ENCODE assay signal across 17 mouse cellular contexts in genomic region chr9:20657546-20657945, GRCm38 (mm10). TPM values are rescaled to one million over a fixed set of nuclear protein-coding genes. Genes with fewer than 3 reads are reported as not detected.
A peak's percentile ranks its signal among the peaks of the same experiment; 100 is the strongest.
DNase-seq lines count a peak whose midpoint lies in the region; ATAC-seq and TF ChIP-seq lines count a peak whose summit lies in the region.
"Had no signal": no experiment of that assay in that cellular context is flagged by ENCODE, and none has a peak within 500 bp of the region (broad histone marks: within the 10 kb centered on the region; RNA-seq: fewer than 3 reads in every experiment).

No protein-coding gene starts in this region.

- no peaks in the 10 kb centered on the region for H3K9me3 ChIP-seq in liver, embryonic 11.5 days (ENCODE audit: control insufficient read depth, low read length)
- H3K9me3 ChIP-seq: embryonic facial prominence, embryonic 10.5 days; forebrain, embryonic 10.5 days; limb, embryonic 13.5 days; megakaryocyte, embryonic 14.5 days had no signal

- ATAC-seq in cerebellum, adult (ENCODE audit: insufficient number of reproducible peaks, low FRiP score, low TSS enrichment), result no peak
- no peak for ATAC-seq in liver, embryonic 11.5 days (replicated peaks; ENCODE audit: low FRiP score)
- ATAC-seq: activated CD4-positive, CD25-positive, alpha-beta regulatory T cell, adult 4 months had no signal

- no peak overlapping the region for H3K4me3 ChIP-seq in liver, adult 2 months (ENCODE audit: insufficient read depth, low read depth, low read length)
- no peak overlapping the region for H3K4me3 ChIP-seq in liver, embryonic 11.5 days (ENCODE audit: low read depth, low read length)
- H3K4me3 ChIP-seq: embryonic facial prominence, embryonic 10.5 days; forebrain, embryonic 10.5 days; limb, embryonic 13.5 days; megakaryocyte, embryonic 14.5 days had no signal

- H3K9ac ChIP-seq in liver, adult 2 months (ENCODE audit: low read depth, low read length), result no peak overlapping the region
- no peak overlapping the region for H3K9ac ChIP-seq in liver, embryonic 11.5 days (ENCODE audit: low read depth, low read length)
- H3K9ac ChIP-seq: limb, embryonic 13.5 days; lung, embryonic 14.5 days had no signal

- H3K27ac ChIP-seq in liver, adult 2 months (replicated peaks; ENCODE audit: insufficient read depth, low read depth, low read length), result no peak overlapping the region
- H3K27ac ChIP-seq in liver, embryonic 11.5 days (ENCODE audit: low read depth, low read length), result no peak overlapping the region
- H3K27ac ChIP-seq: embryonic facial prominence, embryonic 10.5 days; forebrain, embryonic 10.5 days; limb, embryonic 13.5 days had no signal

- peaks cover 21% of the 10 kb centered on the region for H3K79me2 ChIP-seq in liver, adult 2 months (ENCODE audit: control insufficient read depth, insufficient read depth, low read length)

- no peaks in the 10 kb centered on the region for H3K27me3 ChIP-seq in liver, adult 2 months (ENCODE audit: control insufficient read depth, insufficient read depth, low read length)
- no peaks in the 10 kb centered on the region for H3K27me3 ChIP-seq in liver, embryonic 11.5 days (replicated peaks; ENCODE audit: control insufficient read depth, insufficient read depth, low read length)
- H3K27me3 ChIP-seq: limb, embryonic 13.5 days; megakaryocyte, embryonic 14.5 days had no signal

- H3K4me2 ChIP-seq in liver, embryonic 11.5 days, result no peak overlapping the region
- H3K4me2 ChIP-seq: limb, embryonic 13.5 days; lung, embryonic 14.5 days had no signal

- H3K36me3 ChIP-seq in liver, adult 2 months (ENCODE audit: control insufficient read depth, insufficient read depth, low read length), result no peaks in the 10 kb centered on the region; the same call in 1 of the 2 replicates
- peaks cover 64% of the 10 kb centered on the region for H3K36me3 ChIP-seq in liver, embryonic 11.5 days (ENCODE audit: control insufficient read depth, insufficient read depth, low read length)

- H3K4me1 ChIP-seq in liver, adult 2 months (ENCODE audit: control insufficient read depth, insufficient read depth, low read length), result peaks cover 10% of the 10 kb centered on the region
- peaks cover 6% of the 10 kb centered on the region for H3K4me1 ChIP-seq in liver, embryonic 11.5 days (replicated peaks; ENCODE audit: control insufficient read depth, insufficient read depth, low read length)

- WGBS in liver, adult 2 months, result 49% methylated on average over 3 of the region's 3 CpGs
- WGBS in liver, embryonic 11.5 days, result 96% methylated on average over 3 of the region's 3 CpGs

- DNase-seq in cerebellum, postnatal 14 days, result peak; percentile 53 to 68
- peak; percentile 23 for DNase-seq in liver, adult 2 months (ENCODE audit: extremely low read depth, low read depth, low spot score)
- DNase-seq in liver, embryonic 11.5 days (ENCODE audit: low spot score), result no peak
- peak; percentile 31 for DNase-seq in heart, adult 8-10 months (ENCODE audit: low spot score)
- DNase-seq in skeletal muscle tissue, adult 2 months (ENCODE audit: low read depth, low spot score), result peak; percentile 67
- no peak for DNase-seq in kidney, adult 11 months
- DNase-seq in thymus, postnatal 25 days, result no peak
- DNase-seq: B cell, adult 2 months; kidney, adult 9 months; lung, embryonic 14.5 days; thymus, adult 18-20 months had no signal

- no peak for TF ChIP-seq CTCF in liver, adult 2 months (IDR thresholded peaks at IDR 0.05; ENCODE audit: low read depth, low read length)

- no peak for TF ChIP-seq POLR2A in liver, adult 2 months (IDR thresholded peaks at IDR 0.05; ENCODE audit: extremely low read depth, insufficient read depth, low read length)

RNA-seq across cellular contexts. Expression of gene Pin1, which starts 5.7 kb away (rescaled TPM):
- total RNA-seq in liver, adult 2 months (2014; rRNA removed), result 7.4 and 8.1 TPM in 2 replicates
- polyA plus RNA-seq in liver, adult 2 months (2012; rRNA removed), result 9.0 and 9.5 TPM in 2 replicates
- 58.8 and 59.7 TPM in 2 replicates for polyA plus RNA-seq in liver, embryonic 11.5 days (2014; fragmentation: Nextera tagmentation; extraction: Ambion mirVana)
- 10 to 100 TPM; 18.2 to 20.3 (median 19.7) TPM for total RNA-seq in heart, adult 8-10 months (2022)

RNA-seq across cellular contexts. Expression of gene Fbxl12, which starts 13.0 kb away (rescaled TPM):
- total RNA-seq in liver, adult 2 months (2014; rRNA removed), result 2.7 and 2.8 TPM in 2 replicates
- 9.5 and 16.2 TPM in 2 replicates for polyA plus RNA-seq in liver, adult 2 months (2012; rRNA removed)
- 8.1 and 9.1 TPM in 2 replicates for polyA plus RNA-seq in liver, embryonic 11.5 days (2014; fragmentation: Nextera tagmentation; extraction: Ambion mirVana)
- total RNA-seq in heart, adult 8-10 months (2022), result 10 to 100 TPM in 2 of 4 experiments, 1 to 10 TPM in 2; 8.2 to 11.4 (median 10.2) TPM

RNA-seq across cellular contexts. Expression of gene Ubl5, which starts 14.9 kb away (rescaled TPM):
- 63.5 and 72.7 TPM in 2 replicates for total RNA-seq in liver, adult 2 months (2014; rRNA removed)
- 261 and 273 TPM in 2 replicates for polyA plus RNA-seq in liver, adult 2 months (2012; rRNA removed)
- 324 and 349 TPM in 2 replicates for polyA plus RNA-seq in liver, embryonic 11.5 days (2014; fragmentation: Nextera tagmentation; extraction: Ambion mirVana)
- 100 to 1,000 TPM; 229 to 288 (median 277) TPM for total RNA-seq in heart, adult 8-10 months (2022)

Comparison
In these comparisons a context has a peak if more than half of its experiments do, and no peak if none do; other contexts are left out.
1. DNase-seq: peak in cerebellum, postnatal 14 days (2 of 2), liver, adult 2 months (single experiment), heart, adult 8-10 months (single experiment) and skeletal muscle tissue, adult 2 months (single experiment); none in liver, embryonic 11.5 days (single experiment), kidney, adult 11 months (single experiment) and thymus, postnatal 25 days (single experiment).